Mouse (Mus musculus) thymus, postnatal 10 days (tissue): ENCODE results near the gene Tmeff2.
"Not testable (repeated sequence)": the region's sequence is repeated elsewhere in the genome, so short reads cannot be mapped to it uniquely, and the experiment has no call there.

ENCODE experiments used
- DNase-seq, 2 experiments: peaks; one replicate each; pipeline ENCODE4 v3.0.0; 2021; ENCODE audit warnings: low spot score in 2 of 2

Gene Tmeff2

GRCm38 (mm10) chr1:50900386-50900785 is at the start of gene Tmeff2:
Gene Tmeff2, plus strand, starts transcription at chr1:50900647.
- DNase-seq, result not testable (repeated sequence)

GRCm38 (mm10) chr1:50861515-50861914 is 38.9 kb upstream of the Tmeff2 start:
- DNase-seq, result no peak

- no peak for DNase-seq
Observed at GRCm38 (mm10) chr1:50897696-50898095, 2.8 kb upstream of the Tmeff2 start.

GRCm38 (mm10) chr1:50924838-50925355 is 24.4 kb downstream of the Tmeff2 start:
- no peak for DNase-seq

GRCm38 (mm10) chr1:50925356-50925921 is 25.0 kb downstream of the Tmeff2 start:
- no peak for DNase-seq

- no peak for DNase-seq
Observed at GRCm38 (mm10) chr1:50926374-50927060, 26.1 kb downstream of the Tmeff2 start.

- peak; percentile 16 to 37 for DNase-seq
Observed at GRCm38 (mm10) chr1:50927077-50927611, 26.7 kb downstream of the Tmeff2 start.

GRCm38 (mm10) chr1:50927679-50928187 is 27.3 kb downstream of the Tmeff2 start:
- DNase-seq, result no peak

- DNase-seq, result no peak
Observed at GRCm38 (mm10) chr1:50928776-50929175, 28.3 kb downstream of the Tmeff2 start.

- DNase-seq, result no peak
Observed at GRCm38 (mm10) chr1:50935076-50935475, 34.6 kb downstream of the Tmeff2 start.

- DNase-seq, result no peak
Observed at GRCm38 (mm10) chr1:50935484-50935883, 35.0 kb downstream of the Tmeff2 start.

GRCm38 (mm10) chr1:50940131-50941039 is 39.9 kb downstream of the Tmeff2 start:
- DNase-seq, result no peak

- no peak for DNase-seq
Observed at GRCm38 (mm10) chr1:50948575-50948974, 48.1 kb downstream of the Tmeff2 start.

GRCm38 (mm10) chr1:50958844-50959243 is 58.4 kb downstream of the Tmeff2 start:
- no peak for DNase-seq

- peak; percentile 22 to 69 for DNase-seq
Observed at GRCm38 (mm10) chr1:50961954-50962648, 61.7 kb downstream of the Tmeff2 start.

- DNase-seq, result no peak
Observed at GRCm38 (mm10) chr1:50962649-50963000, 62.2 kb downstream of the Tmeff2 start.

- no peak for DNase-seq
Observed at GRCm38 (mm10) chr1:50969685-50970084, 69.2 kb downstream of the Tmeff2 start.

GRCm38 (mm10) chr1:50970853-50971252 is 70.4 kb downstream of the Tmeff2 start:
- DNase-seq, result no peak

- no peak for DNase-seq
Observed at GRCm38 (mm10) chr1:50972509-50973436, 72.3 kb downstream of the Tmeff2 start.
